Comparison of ENCODE assay signal across 8 mouse cellular contexts in the genomic region with DNA sequence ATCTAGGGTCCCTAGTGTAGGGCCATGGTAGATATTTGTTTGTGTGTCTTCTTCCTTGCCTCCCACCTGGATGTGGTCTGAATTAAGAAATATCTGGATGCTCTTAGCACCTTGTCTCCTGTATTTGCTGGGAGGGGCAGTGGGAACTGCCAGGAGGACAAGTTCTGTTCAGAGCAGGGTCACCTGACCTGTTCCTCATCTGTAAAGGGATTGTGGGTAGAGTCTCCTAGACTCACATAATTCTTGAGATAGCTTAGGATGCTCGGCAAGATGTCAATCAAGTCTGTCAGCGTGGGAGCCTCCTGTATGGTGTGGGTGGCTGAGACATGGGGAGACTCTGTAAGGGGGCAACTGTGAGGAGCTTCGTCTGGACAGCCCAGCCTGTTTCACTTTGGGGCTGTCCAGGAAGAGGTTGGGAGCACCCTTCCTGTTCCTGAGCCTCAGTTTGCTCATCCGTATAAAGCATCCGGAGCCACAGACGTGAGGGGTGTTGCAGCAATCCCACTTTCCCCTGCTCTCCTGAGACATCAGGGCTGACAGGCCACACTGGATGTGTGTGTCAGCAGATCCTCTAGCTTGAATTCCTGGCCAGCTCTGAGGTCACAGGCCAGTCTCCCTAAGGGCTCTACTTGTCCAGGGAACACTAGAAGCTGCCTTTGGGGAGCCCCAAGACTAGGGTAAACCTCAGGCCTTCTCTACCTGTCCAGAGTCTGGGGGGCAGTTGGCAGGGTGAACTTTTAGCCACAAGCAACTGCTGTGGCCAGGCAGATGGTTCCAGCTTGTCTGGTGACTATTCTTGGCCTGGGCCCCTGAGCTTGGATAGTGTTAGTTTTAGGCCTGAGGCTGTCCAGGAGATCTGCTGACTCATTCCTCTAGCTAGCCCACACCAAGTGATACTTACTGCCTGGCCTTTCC. TPM values are rescaled to one million over a fixed set of nuclear protein-coding genes. Genes with fewer than 3 reads are reported as not detected.
DNase-seq lines count a peak whose midpoint lies in the region; ATAC-seq and TF ChIP-seq lines count a peak whose summit lies in the region.

No protein-coding gene starts in this region.

- no peaks in the 10 kb centered on the region for H3K36me3 ChIP-seq in kidney, adult 2 months (ENCODE audit: control insufficient read depth, insufficient read depth, low read length)
- H3K36me3 ChIP-seq in embryonic facial prominence, embryonic 13.5 days = peaks cover 52% of the 10 kb centered on the region
- H3K36me3 ChIP-seq in heart, postnatal 0 days (replicated peaks; ENCODE audit: control insufficient read depth, insufficient read depth, low read length) = peaks cover 46% of the 10 kb centered on the region
- peaks cover 53% of the 10 kb centered on the region for H3K36me3 ChIP-seq in liver, embryonic 13.5 days

- peak overlapping the region; percentile 93 for H3K4me2 ChIP-seq in embryonic facial prominence, embryonic 13.5 days
- H3K4me2 ChIP-seq in heart, postnatal 0 days (ENCODE audit: low read depth, low read length) = peak overlapping the region; percentile 88
- H3K4me2 ChIP-seq in liver, embryonic 13.5 days = peak overlapping the region; percentile 95

- H3K4me1 ChIP-seq in kidney, adult 2 months (ENCODE audit: control insufficient read depth, insufficient read depth, low read length) = peaks cover 10% of the 10 kb centered on the region; the same call in 1 of the 2 replicates
- peaks cover 22% of the 10 kb centered on the region for H3K4me1 ChIP-seq in embryonic facial prominence, embryonic 13.5 days
- peaks cover 30% of the 10 kb centered on the region for H3K4me1 ChIP-seq in heart, postnatal 0 days (ENCODE audit: control insufficient read depth, insufficient read depth)
- H3K4me1 ChIP-seq in liver, embryonic 13.5 days (replicated peaks) = peaks cover 42% of the 10 kb centered on the region

- no peak for TF ChIP-seq EP300 in heart, postnatal 0 days (IDR thresholded peaks at IDR 0.05; ENCODE audit: low read depth)

- no peak for TF ChIP-seq POLR2A in kidney, adult 2 months (IDR thresholded peaks at IDR 0.05; ENCODE audit: low read depth, low read length)

- peak overlapping the region; percentile 90 for H3K4me3 ChIP-seq in kidney, adult 2 months (ENCODE audit: insufficient read depth, low read depth, low read length)
- H3K4me3 ChIP-seq in embryonic facial prominence, embryonic 13.5 days = peak overlapping the region; percentile 89
- H3K4me3 ChIP-seq in heart, postnatal 0 days (ENCODE audit: low read depth, low read length) = peak overlapping the region; percentile 90
- H3K4me3 ChIP-seq in liver, embryonic 13.5 days (replicated peaks) = peak overlapping the region; percentile 91

- H3K27me3 ChIP-seq in kidney, adult 2 months (replicated peaks; ENCODE audit: control insufficient read depth, insufficient read depth, low read length) = no peaks in the 10 kb centered on the region
- no peaks in the 10 kb centered on the region for H3K27me3 ChIP-seq in embryonic facial prominence, embryonic 13.5 days
- no peaks in the 10 kb centered on the region for H3K27me3 ChIP-seq in heart, postnatal 0 days (ENCODE audit: control insufficient read depth, insufficient read depth, low read length)
- H3K27me3 ChIP-seq in liver, embryonic 13.5 days = peaks cover 2% of the 10 kb centered on the region; the same call in 1 of the 2 replicates

- no peak for TF ChIP-seq CTCF in kidney, adult 2 months (conservative IDR thresholded peaks at IDR 0.05; ENCODE audit: insufficient read depth, insufficient read length, low read depth, low read length)
- TF ChIP-seq CTCF in heart, postnatal 0 days (IDR thresholded peaks at IDR 0.05; ENCODE audit: low read depth) = no peak

- no peak for ATAC-seq in embryonic facial prominence, embryonic 13.5 days (ENCODE audit: insufficient number of reproducible peaks, insufficient read depth, low FRiP score, low TSS enrichment, low read depth)
- ATAC-seq in heart, postnatal 0 days (ENCODE audit: insufficient read depth, low read depth) = no peak
- ATAC-seq in liver, embryonic 13.5 days (ENCODE audit: low read depth) = no peak
- no peak for ATAC-seq in activated CD4-positive, CD25-positive, alpha-beta regulatory T cell, adult 4 months

- DNase-seq in kidney, adult 2 months = peak; percentile 58
- no peak for DNase-seq in kidney, adult 9 months
- DNase-seq in heart, postnatal 0 days (ENCODE audit: low spot score) = no peak
- DNase-seq in liver, embryonic 13.5 days = peak; percentile 37
- DNase-seq in thymus, adult 18-20 months = no peak
- no peak for DNase-seq in right cerebral cortex, postnatal 14 days

- H3K9me3 ChIP-seq in embryonic facial prominence, embryonic 13.5 days = no peaks in the 10 kb centered on the region
- no peaks in the 10 kb centered on the region for H3K9me3 ChIP-seq in heart, postnatal 0 days (replicated peaks; ENCODE audit: control insufficient read depth, low read length)
- no peaks in the 10 kb centered on the region for H3K9me3 ChIP-seq in liver, embryonic 13.5 days (replicated peaks)

- 43% methylated on average over 6 of the region's 6 CpGs for WGBS in kidney, adult 2 months
- 89% methylated on average over 6 of the region's 6 CpGs for WGBS in embryonic facial prominence, embryonic 13.5 days
- 58% methylated on average over 6 of the region's 6 CpGs for WGBS in heart, postnatal 0 days
- 69% methylated on average over 6 of the region's 6 CpGs for WGBS in liver, embryonic 13.5 days (ENCODE audit: insufficient replicate concordance)

- H3K27ac ChIP-seq in kidney, adult 2 months (ENCODE audit: insufficient read depth, low read depth, low read length) = no peak overlapping the region
- no peak overlapping the region for H3K27ac ChIP-seq in embryonic facial prominence, embryonic 13.5 days
- peak overlapping the region; percentile 96 for H3K27ac ChIP-seq in heart, postnatal 0 days (ENCODE audit: low read depth)
- peak overlapping the region; percentile 98 for H3K27ac ChIP-seq in liver, embryonic 13.5 days

- peak overlapping the region; percentile 90 for H3K9ac ChIP-seq in embryonic facial prominence, embryonic 13.5 days
- peak overlapping the region; percentile 94 for H3K9ac ChIP-seq in heart, postnatal 0 days (replicated peaks; ENCODE audit: low read depth, low read length)
- H3K9ac ChIP-seq in liver, embryonic 13.5 days = peak overlapping the region; percentile 91

RNA-seq across cellular contexts. Expression of gene Cdc34, which starts 2.0 kb away (rescaled TPM):
- 159 and 183 TPM in 2 replicates for polyA plus RNA-seq in kidney, adult 2 months (2012; rRNA removed)
- polyA plus RNA-seq in embryonic facial prominence, embryonic 13.5 days (2015; fragmentation: Nextera tagmentation; extraction: Ambion mirVana) = 102 and 106 TPM in 2 replicates
- total RNA-seq in heart, postnatal 0 days (2014; rRNA removed; ENCODE audit: low replicate concordance) = 162 and 183 TPM in 2 replicates
- 115 and 120 TPM in 2 replicates for polyA plus RNA-seq in heart, postnatal 0 days (2015; fragmentation: Nextera tagmentation; extraction: Ambion mirVana)
- 164 and 166 TPM in 2 replicates for polyA plus RNA-seq in liver, embryonic 13.5 days (2015; fragmentation: Nextera tagmentation; extraction: Ambion mirVana)
- 10 to 100 TPM; 17.4 to 27.5 TPM for polyA plus RNA-seq in activated CD4-positive, CD25-positive, alpha-beta regulatory T cell, adult 4 months (2017; shearing (Covaris generic))

RNA-seq across cellular contexts. Expression of gene Gzmm, which starts 4.8 kb away (rescaled TPM):
- polyA plus RNA-seq in kidney, adult 2 months (2012; rRNA removed) = 0.34 and 0.94 TPM in 2 replicates
- 0.81 and 0.84 TPM in 2 replicates for polyA plus RNA-seq in embryonic facial prominence, embryonic 13.5 days (2015; fragmentation: Nextera tagmentation; extraction: Ambion mirVana)
- total RNA-seq in heart, postnatal 0 days (2014; rRNA removed; ENCODE audit: low replicate concordance) = 2.4 and 2.5 TPM in 2 replicates
- 2.1 and 2.8 TPM in 2 replicates for polyA plus RNA-seq in heart, postnatal 0 days (2015; fragmentation: Nextera tagmentation; extraction: Ambion mirVana)
- polyA plus RNA-seq in liver, embryonic 13.5 days (2015; fragmentation: Nextera tagmentation; extraction: Ambion mirVana) = 0.22 and 0.32 TPM in 2 replicates
- under 1 TPM; 0.52 to 0.62 TPM for polyA plus RNA-seq in activated CD4-positive, CD25-positive, alpha-beta regulatory T cell, adult 4 months (2017; shearing (Covaris generic))

RNA-seq across cellular contexts. Expression of gene Tpgs1, which starts 14.8 kb away (rescaled TPM):
- polyA plus RNA-seq in kidney, adult 2 months (2012; rRNA removed) = 60.3 and 75.2 TPM in 2 replicates
- polyA plus RNA-seq in embryonic facial prominence, embryonic 13.5 days (2015; fragmentation: Nextera tagmentation; extraction: Ambion mirVana) = 58.1 and 62.1 TPM in 2 replicates
- total RNA-seq in heart, postnatal 0 days (2014; rRNA removed; ENCODE audit: low replicate concordance) = 19.7 and 28.3 TPM in 2 replicates
- polyA plus RNA-seq in heart, postnatal 0 days (2015; fragmentation: Nextera tagmentation; extraction: Ambion mirVana) = 43.6 and 45.3 TPM in 2 replicates
- polyA plus RNA-seq in liver, embryonic 13.5 days (2015; fragmentation: Nextera tagmentation; extraction: Ambion mirVana) = 25.3 and 27.5 TPM in 2 replicates
- polyA plus RNA-seq in activated CD4-positive, CD25-positive, alpha-beta regulatory T cell, adult 4 months (2017; shearing (Covaris generic)) = 10 to 100 TPM; 22.5 to 32.9 TPM

RNA-seq across cellular contexts. Expression of gene Madcam1, which starts 19.6 kb away (rescaled TPM):
- polyA plus RNA-seq in kidney, adult 2 months (2012; rRNA removed) = 0.44 TPM in 1 of 2 replicates, not detected in the other
- 11.3 and 11.8 TPM in 2 replicates for polyA plus RNA-seq in embryonic facial prominence, embryonic 13.5 days (2015; fragmentation: Nextera tagmentation; extraction: Ambion mirVana)
- not detected in 2 replicates for total RNA-seq in heart, postnatal 0 days (2014; rRNA removed; ENCODE audit: low replicate concordance)
- 1.3 and 1.4 TPM in 2 replicates for polyA plus RNA-seq in heart, postnatal 0 days (2015; fragmentation: Nextera tagmentation; extraction: Ambion mirVana)
- polyA plus RNA-seq in liver, embryonic 13.5 days (2015; fragmentation: Nextera tagmentation; extraction: Ambion mirVana) = 0.24 and 0.27 TPM in 2 replicates
- under 1 TPM in 1 of 2 experiments, not detected in 1; 0.60 TPM for polyA plus RNA-seq in activated CD4-positive, CD25-positive, alpha-beta regulatory T cell, adult 4 months (2017; shearing (Covaris generic))

RNA-seq across cellular contexts. Expression of gene Bsg, which starts 20.3 kb away (rescaled TPM):
- 825 and 914 TPM in 2 replicates for polyA plus RNA-seq in kidney, adult 2 months (2012; rRNA removed)
- polyA plus RNA-seq in embryonic facial prominence, embryonic 13.5 days (2015; fragmentation: Nextera tagmentation; extraction: Ambion mirVana) = 703 and 715 TPM in 2 replicates
- total RNA-seq in heart, postnatal 0 days (2014; rRNA removed; ENCODE audit: low replicate concordance) = 1,449 and 1,606 TPM in 2 replicates
- 1,256 and 1,260 TPM in 2 replicates for polyA plus RNA-seq in heart, postnatal 0 days (2015; fragmentation: Nextera tagmentation; extraction: Ambion mirVana)
- polyA plus RNA-seq in liver, embryonic 13.5 days (2015; fragmentation: Nextera tagmentation; extraction: Ambion mirVana) = 903 and 946 TPM in 2 replicates
- 100 to 1,000 TPM; 135 to 157 TPM for polyA plus RNA-seq in activated CD4-positive, CD25-positive, alpha-beta regulatory T cell, adult 4 months (2017; shearing (Covaris generic))

Comparison
In these comparisons a context has a peak if more than half of its experiments do, and no peak if none do; other contexts are left out.
1. DNase-seq: peak in kidney, adult 2 months (single experiment) and liver, embryonic 13.5 days (single experiment); none in kidney, adult 9 months (single experiment), heart, postnatal 0 days (single experiment), thymus, adult 18-20 months (0 of 2) and right cerebral cortex, postnatal 14 days (single experiment).
2. H3K27ac ChIP-seq: peak in heart, postnatal 0 days (single experiment) and liver, embryonic 13.5 days (single experiment); none in kidney, adult 2 months (single experiment) and embryonic facial prominence, embryonic 13.5 days (single experiment).
3. Peak in every context shown above with its lines, with median percentiles within 50 percentile points of each other: H3K4me3 ChIP-seq, H3K4me2 ChIP-seq and H3K9ac ChIP-seq.